Mouse (Mus musculus): Measurements from ENCODE around the gene Cnn2.

GRCm38 (mm10) chr10:80019471-80020131 lies 31.2 kb downstream of the Cnn2 start:
- TF ChIP-seq CTCF (IDR thresholded peaks at IDR 0.05; ENCODE audit: low read depth) (0 out of 2 replicates have a peak, but pooled peaks have one; percentile 7), EP300 (IDR thresholded peaks at IDR 0.05; ENCODE audit: low read depth) (no peak)

Data from liver, postnatal 0 days (tissue).